Mouse (Mus musculus) hindbrain, embryonic 16.5 days (tissue): Measurements from ENCODE around the gene Lrba. TPM values are rescaled to one million over a fixed set of nuclear protein-coding genes. Genes with fewer than 3 reads are reported as not detected.

Experiments used
- ATAC-seq: fragments of 200-750 bp; cut with Nextera tagmentation; 2 replicates; pipeline ENCODE4 v1.8.0; 2017; ENCODE audit warnings: moderate TSS enrichment, moderate library complexity
- H3K27ac ChIP-seq: fragments of 300-500 bp; sonication (generic); 2 replicates; pipeline ENCODE4 v1.5.1; 2014; ENCODE audit warnings: low read depth, mild to moderate bottlenecking, control low read depth, low read length, moderate library complexity
- H3K27me3 ChIP-seq: fragments of 300-500 bp; sonication (generic); replicated peaks from 2 replicates; pipeline ENCODE4 v1.6.1; 2014; ENCODE audit warnings: low read length; ENCODE audit not compliant: control insufficient read depth, insufficient read depth
- H3K36me3 ChIP-seq: fragments of 300-500 bp; sonication (generic); 2 replicates; pipeline ENCODE4 v1.6.1; 2014; ENCODE audit warnings: mild to moderate bottlenecking, low read length, moderate library complexity, mixed read lengths; ENCODE audit not compliant: control insufficient read depth, insufficient read depth
- H3K4me1 ChIP-seq: fragments of 300-500 bp; sonication (generic); 2 replicates; pipeline ENCODE4 v1.6.1; 2014; ENCODE audit warnings: low read depth, low read length; ENCODE audit not compliant: control insufficient read depth, insufficient read depth
- H3K4me2 ChIP-seq: fragments of 300-500 bp; sonication (generic); 2 replicates; pipeline ENCODE4 v1.6.1; 2014; ENCODE audit warnings: mild to moderate bottlenecking, low read length, control low read depth, moderate library complexity
- H3K4me3 ChIP-seq: fragments of 300-500 bp; sonication (generic); 2 replicates; pipeline ENCODE4 v1.5.1; 2014; ENCODE audit warnings: mild to moderate bottlenecking, low read length, control low read depth, moderate library complexity
- H3K9ac ChIP-seq: fragments of 300-500 bp; sonication (generic); 2 replicates; pipeline ENCODE4 v1.6.1; 2014; ENCODE audit warnings: low read depth, mild to moderate bottlenecking, control low read depth, low read length, moderate library complexity
- H3K9me3 ChIP-seq: fragments of 300-500 bp; sonication (generic); 2 replicates; pipeline ENCODE4 v1.6.1; 2014; ENCODE audit warnings: mild to moderate bottlenecking, low read length, moderate library complexity; ENCODE audit not compliant: control insufficient read depth
- WGBS: fragments of 180-500 bp; shearing (Covaris S2); extraction: QIAGEN DNeasy Blood & Tissue Kit; methylation state at CpG from one replicate; pipeline ENCODE4 v1.1.7; 2014; 5-methylcytosine and 5-hydroxymethylcytosine counted together
- polyA plus RNA-seq: library from polyadenylated mRNA; unstranded; fragments of >200 nt; fragmentation: Nextera tagmentation; extraction: Ambion mirVana; gene quantifications from 2 replicates; pipeline ENCODE4 v1.2.1, GENCODE M21; 2015

Gene Lrba
- polyA plus RNA-seq, 1 experiment from 2014 or later, result 6.1 TPM

- no peaks in the 10 kb centered on the region for H3K27me3 ChIP-seq
- WGBS, result 71% methylated on average over 3 of the region's 3 CpGs
- ATAC-seq, result no peak
Measured at GRCm38 (mm10) chr3:86522880-86523505, 298.5 kb downstream of the Lrba start.

GRCm38 (mm10) chr3:86531531-86532269 is 307.2 kb downstream of the Lrba start:
- H3K27ac ChIP-seq, result peak overlapping the region; percentile 48; the same call in 1 of the 2 replicates
- WGBS, result 42% methylated on average over 16 of the region's 16 CpGs
- H3K4me1 ChIP-seq, result no peaks in the 10 kb centered on the region
- H3K4me3 ChIP-seq, result no peak overlapping the region
- H3K36me3 ChIP-seq, result no peaks in the 10 kb centered on the region
- ATAC-seq, result peak; percentile 48
- no peaks in the 10 kb centered on the region for H3K27me3 ChIP-seq
- peak overlapping the region; percentile 23; the same call in 1 of the 2 replicates for H3K4me2 ChIP-seq
- H3K9ac ChIP-seq, result peak overlapping the region; percentile 27
- H3K9me3 ChIP-seq, result no peaks in the 10 kb centered on the region

More at GRCm38 (mm10) chr3:86522880-86523505, 298.5 kb downstream of the Lrba start:
- Histone ChIP-seq H3K27ac (no peak overlapping the region), H3K9ac (no peak overlapping the region), H3K36me3 (no peaks in the 10 kb centered on the region), H3K9me3 (no peaks in the 10 kb centered on the region), H3K4me1 (no peaks in the 10 kb centered on the region), H3K4me2 (no peak overlapping the region), H3K4me3 (no peak overlapping the region)

- H3K9me3 ChIP-seq, result no peaks in the 10 kb centered on the region
- no peak overlapping the region for H3K4me2 ChIP-seq
- no peaks in the 10 kb centered on the region for H3K27me3 ChIP-seq
- no peak for ATAC-seq
- H3K4me1 ChIP-seq, result peaks cover 11% of the 10 kb centered on the region
- no peak overlapping the region for H3K4me3 ChIP-seq
- 58% methylated on average over 1 of the region's 1 CpGs for WGBS
- no peaks in the 10 kb centered on the region for H3K36me3 ChIP-seq
- H3K9ac ChIP-seq, result no peak overlapping the region
- no peak overlapping the region for H3K27ac ChIP-seq
Measured at GRCm38 (mm10) chr3:86536751-86537150, 312.3 kb downstream of the Lrba start.

- ATAC-seq, result peak; percentile 78
- H3K4me2 ChIP-seq, result peak overlapping the region; percentile 41
- no peak overlapping the region; the same call in 1 of the 2 replicates for H3K9ac ChIP-seq
- no peak overlapping the region for H3K4me3 ChIP-seq
- peaks cover 11% of the 10 kb centered on the region for H3K4me1 ChIP-seq
- no peaks in the 10 kb centered on the region for H3K27me3 ChIP-seq
- no peaks in the 10 kb centered on the region for H3K36me3 ChIP-seq
- H3K27ac ChIP-seq, result peak overlapping the region; percentile 80
- H3K9me3 ChIP-seq, result no peaks in the 10 kb centered on the region
- WGBS, result 20% methylated on average over 13 of the region's 13 CpGs
Measured at GRCm38 (mm10) chr3:86538645-86539554, 314.4 kb downstream of the Lrba start.

GRCm38 (mm10) chr3:86539555-86540168 is 315.2 kb downstream of the Lrba start:
- H3K27ac ChIP-seq, result peak overlapping the region; percentile 80
- no peak; the same call in 1 of the 2 replicates for ATAC-seq
- peak overlapping the region; percentile 41 for H3K4me2 ChIP-seq
- H3K36me3 ChIP-seq, result no peaks in the 10 kb centered on the region
- no peak overlapping the region for H3K4me3 ChIP-seq
- H3K4me1 ChIP-seq, result peaks cover 11% of the 10 kb centered on the region
- WGBS, result 36% methylated on average over 11 of the region's 11 CpGs
- H3K9me3 ChIP-seq, result no peaks in the 10 kb centered on the region
- 0 out of 2 replicates have a peak, but pooled peaks cover under 1% of the 10 kb centered on the region for H3K27me3 ChIP-seq
- peak overlapping the region; percentile 38 for H3K9ac ChIP-seq

- WGBS, result 35% methylated on average over 4 of the region's 4 CpGs
- Histone ChIP-seq H3K9me3 (no peaks in the 10 kb centered on the region), H3K4me1 (peaks cover 11% of the 10 kb centered on the region), H3K36me3 (no peaks in the 10 kb centered on the region), H3K27me3 (0 out of 2 replicates have a peak, but pooled peaks cover 3% of the 10 kb centered on the region), H3K4me3 (peak overlapping the region; percentile 18), H3K27ac (peak overlapping the region; percentile 64), H3K4me2 (peak overlapping the region; percentile 39), H3K9ac (peak overlapping the region; percentile 29)
- ATAC-seq, result peak; percentile 38; the same call in 1 of the 2 replicates
Measured at GRCm38 (mm10) chr3:86541074-86541614, 316.7 kb downstream of the Lrba start.

GRCm38 (mm10) chr3:86541863-86542397 is 317.4 kb downstream of the Lrba start:
- peak overlapping the region; percentile 45; the same call in 1 of the 2 replicates for H3K9ac ChIP-seq
- H3K36me3 ChIP-seq, result no peaks in the 10 kb centered on the region
- H3K27ac ChIP-seq, result peak overlapping the region; percentile 71
- H3K4me1 ChIP-seq, result peaks cover 11% of the 10 kb centered on the region
- 57% methylated on average over 1 of the region's 1 CpGs for WGBS
- H3K4me3 ChIP-seq, result peak overlapping the region; percentile 30; the same call in 1 of the 2 replicates
- no peaks in the 10 kb centered on the region for H3K9me3 ChIP-seq
- ATAC-seq, result no peak
- H3K4me2 ChIP-seq, result peak overlapping the region; percentile 54
- H3K27me3 ChIP-seq, result 0 out of 2 replicates have a peak, but pooled peaks cover 3% of the 10 kb centered on the region

- H3K36me3 ChIP-seq, result no peaks in the 10 kb centered on the region
- no peak for ATAC-seq
- H3K4me1 ChIP-seq, result peaks cover 4% of the 10 kb centered on the region
- H3K4me3 ChIP-seq, result peak overlapping the region; percentile 38
- H3K9me3 ChIP-seq, result no peaks in the 10 kb centered on the region
- H3K4me2 ChIP-seq, result peak overlapping the region; percentile 29
- H3K27ac ChIP-seq, result peak overlapping the region; percentile 69
- H3K9ac ChIP-seq, result peak overlapping the region; percentile 48
- WGBS, result 31% methylated on average over 3 of the region's 3 CpGs
- peaks cover 3% of the 10 kb centered on the region; the same call in 1 of the 2 replicates for H3K27me3 ChIP-seq
Measured at GRCm38 (mm10) chr3:86544785-86545184, 320.3 kb downstream of the Lrba start.
